Mouse (Mus musculus): Measurements from ENCODE around the gene Acacb. TPM values are rescaled to one million over a fixed set of nuclear protein-coding genes. Genes with fewer than 3 reads are reported as not detected.

The Acacb gene
- total RNA-seq, 1 experiment = 10.5 TPM

- DNase-seq (ENCODE audit: low read depth, low spot score) = no peak
- H3K4me1 ChIP-seq (ENCODE audit: control insufficient read depth in 2 of 2, insufficient read depth in 2 of 2, low read length in 2 of 2, poor library complexity in 1 of 2) = peaks cover 0 to 2% of the 10 kb centered on the region in 2 experiments; a peak in 1 of 4 replicates
- peak within 1 kb of the TSS; percentile 30 to 51; a peak in 1 of 4 replicates for H3K4me3 ChIP-seq (ENCODE audit: insufficient read depth in 1 of 2, low read depth in 1 of 2, low read length in 2 of 2, poor library complexity in 1 of 2, severe bottlenecking in 1 of 2)
- no peaks in the 10 kb centered on the region for H3K36me3 ChIP-seq (ENCODE audit: control insufficient read depth, insufficient read depth, low read length, poor library complexity, severe bottlenecking)
- H3K9ac ChIP-seq (ENCODE audit: insufficient read depth, low read depth, low read length, poor library complexity, severe bottlenecking) = no peak within 1 kb of the TSS
- TF ChIP-seq ZC3H11A (IDR thresholded peaks at IDR 0.05; ENCODE audit: borderline replicate concordance, low read depth, low read length) (no peak), MAFK (IDR thresholded peaks at IDR 0.05; ENCODE audit: insufficient read depth, low read depth, low read length) (no peak), CHD2 (IDR thresholded peaks at IDR 0.05; ENCODE audit: low read depth, low read length) (no peak), ZNF384 (IDR thresholded peaks at IDR 0.05; ENCODE audit: low read depth, low read length) (no peak), HCFC1 (IDR thresholded peaks at IDR 0.05; ENCODE audit: borderline replicate concordance, insufficient read depth, low read length) (no peak)
- in situ Hi-C loops (cut with MboI; ENCODE audit: low sequenced_read_pairs in 2 of 2, unreplicated experiment in 2 of 2) = no loop called here
- H3K27ac ChIP-seq (ENCODE audit: insufficient read depth, low read depth, low read length, poor library complexity, severe bottlenecking) = no peak within 1 kb of the TSS
- no peaks in the 10 kb centered on the region for H3K9me3 ChIP-seq (ENCODE audit: control insufficient read depth, insufficient read depth, low read depth, low read length)
Observed at GRCm38 (mm10) chr5:114288874-114289273, 142.5 kb downstream of the Acacb start, which contains the start of gene Myo1h. Myo1h (plus strand) TSS chr5:114289166.

GRCm38 (mm10) chr5:114290004-114290403, 143.7 kb downstream of the Acacb start:
- Histone ChIP-seq H3K4me3 (ENCODE audit: insufficient read depth in 1 of 2, low read depth in 1 of 2, low read length in 2 of 2, poor library complexity in 1 of 2, severe bottlenecking in 1 of 2) (no peak overlapping the region), H3K27ac (ENCODE audit: insufficient read depth, low read depth, low read length, poor library complexity, severe bottlenecking) (no peak overlapping the region), H3K9me3 (ENCODE audit: control insufficient read depth, insufficient read depth, low read depth, low read length) (no peaks in the 10 kb centered on the region), H3K9ac (ENCODE audit: insufficient read depth, low read depth, low read length, poor library complexity, severe bottlenecking) (no peak overlapping the region), H3K36me3 (ENCODE audit: control insufficient read depth, insufficient read depth, low read length, poor library complexity, severe bottlenecking) (no peaks in the 10 kb centered on the region), H3K4me1 (ENCODE audit: control insufficient read depth in 2 of 2, insufficient read depth in 2 of 2, low read length in 2 of 2, poor library complexity in 1 of 2) (peaks cover 0 to 2% of the 10 kb centered on the region in 2 experiments; a peak in 1 of 4 replicates)
- no peak for TF ChIP-seq ZNF384 (IDR thresholded peaks at IDR 0.05; ENCODE audit: low read depth, low read length)
- no peak for TF ChIP-seq CHD2 (IDR thresholded peaks at IDR 0.05; ENCODE audit: low read depth, low read length)
- no peak for TF ChIP-seq ZC3H11A (IDR thresholded peaks at IDR 0.05; ENCODE audit: borderline replicate concordance, low read depth, low read length)
- TF ChIP-seq MAFK (IDR thresholded peaks at IDR 0.05; ENCODE audit: insufficient read depth, low read depth, low read length) = no peak
- TF ChIP-seq HCFC1 (IDR thresholded peaks at IDR 0.05; ENCODE audit: borderline replicate concordance, insufficient read depth, low read length) = no peak
- in situ Hi-C loops (cut with MboI; ENCODE audit: low sequenced_read_pairs in 2 of 2, unreplicated experiment in 2 of 2) = no loop called here
- DNase-seq (ENCODE audit: low read depth, low spot score) = no peak

- no peaks in the 10 kb centered on the region for H3K36me3 ChIP-seq (ENCODE audit: control insufficient read depth, insufficient read depth, low read length, poor library complexity, severe bottlenecking)
- in situ Hi-C loops (cut with MboI; ENCODE audit: low sequenced_read_pairs in 2 of 2, unreplicated experiment in 2 of 2) = no loop called here
- H3K27ac ChIP-seq (ENCODE audit: insufficient read depth, low read depth, low read length, poor library complexity, severe bottlenecking) = no peak overlapping the region
- H3K9ac ChIP-seq (ENCODE audit: insufficient read depth, low read depth, low read length, poor library complexity, severe bottlenecking) = no peak overlapping the region
- TF ChIP-seq CHD2 (IDR thresholded peaks at IDR 0.05; ENCODE audit: low read depth, low read length) = no peak
- no peak for TF ChIP-seq ZNF384 (IDR thresholded peaks at IDR 0.05; ENCODE audit: low read depth, low read length)
- no peak for TF ChIP-seq HCFC1 (IDR thresholded peaks at IDR 0.05; ENCODE audit: borderline replicate concordance, insufficient read depth, low read length)
- TF ChIP-seq MAFK (IDR thresholded peaks at IDR 0.05; ENCODE audit: insufficient read depth, low read depth, low read length) = no peak
- TF ChIP-seq ZC3H11A (IDR thresholded peaks at IDR 0.05; ENCODE audit: borderline replicate concordance, low read depth, low read length) = no peak
- no peaks in the 10 kb centered on the region for H3K4me1 ChIP-seq (ENCODE audit: control insufficient read depth in 2 of 2, insufficient read depth in 2 of 2, low read length in 2 of 2, poor library complexity in 1 of 2)
- no peak overlapping the region for H3K4me3 ChIP-seq (ENCODE audit: insufficient read depth in 1 of 2, low read depth in 1 of 2, low read length in 2 of 2, poor library complexity in 1 of 2, severe bottlenecking in 1 of 2)
- no peak for DNase-seq (ENCODE audit: low read depth, low spot score)
- no peaks in the 10 kb centered on the region for H3K9me3 ChIP-seq (ENCODE audit: control insufficient read depth, insufficient read depth, low read depth, low read length)
Observed at GRCm38 (mm10) chr5:114296693-114297631, 150.6 kb downstream of the Acacb start.

GRCm38 (mm10) chr5:114298212-114298894, 152.0 kb downstream of the Acacb start:
- H3K36me3 ChIP-seq (ENCODE audit: control insufficient read depth, insufficient read depth, low read length, poor library complexity, severe bottlenecking) = no peaks in the 10 kb centered on the region
- no peaks in the 10 kb centered on the region for H3K4me1 ChIP-seq (ENCODE audit: control insufficient read depth in 2 of 2, insufficient read depth in 2 of 2, low read length in 2 of 2, poor library complexity in 1 of 2)
- H3K9ac ChIP-seq (ENCODE audit: insufficient read depth, low read depth, low read length, poor library complexity, severe bottlenecking) = no peak overlapping the region
- H3K27ac ChIP-seq (ENCODE audit: insufficient read depth, low read depth, low read length, poor library complexity, severe bottlenecking) = no peak overlapping the region
- no peak for DNase-seq (ENCODE audit: low read depth, low spot score)
- no peak overlapping the region for H3K4me3 ChIP-seq (ENCODE audit: insufficient read depth in 1 of 2, low read depth in 1 of 2, low read length in 2 of 2, poor library complexity in 1 of 2, severe bottlenecking in 1 of 2)
- in situ Hi-C loops (cut with MboI; ENCODE audit: low sequenced_read_pairs in 2 of 2, unreplicated experiment in 2 of 2) = no loop called here
- TF ChIP-seq ZC3H11A (IDR thresholded peaks at IDR 0.05; ENCODE audit: borderline replicate concordance, low read depth, low read length) (no peak), HCFC1 (IDR thresholded peaks at IDR 0.05; ENCODE audit: borderline replicate concordance, insufficient read depth, low read length) (no peak), ZNF384 (IDR thresholded peaks at IDR 0.05; ENCODE audit: low read depth, low read length) (no peak), MAFK (IDR thresholded peaks at IDR 0.05; ENCODE audit: insufficient read depth, low read depth, low read length) (no peak), CHD2 (IDR thresholded peaks at IDR 0.05; ENCODE audit: low read depth, low read length) (no peak)
- H3K9me3 ChIP-seq (ENCODE audit: control insufficient read depth, insufficient read depth, low read depth, low read length) = no peaks in the 10 kb centered on the region
